Mouse (Mus musculus) kidney, adult 9 months (tissue): Measurements from ENCODE around the gene Tap1.
A peak's percentile ranks its signal among the peaks of the same experiment; 100 is the strongest.

Experiments used
- DNase-seq: peaks from one replicate; pipeline ENCODE4 v3.0.0; 2022

Gene Tap1

DNA sequence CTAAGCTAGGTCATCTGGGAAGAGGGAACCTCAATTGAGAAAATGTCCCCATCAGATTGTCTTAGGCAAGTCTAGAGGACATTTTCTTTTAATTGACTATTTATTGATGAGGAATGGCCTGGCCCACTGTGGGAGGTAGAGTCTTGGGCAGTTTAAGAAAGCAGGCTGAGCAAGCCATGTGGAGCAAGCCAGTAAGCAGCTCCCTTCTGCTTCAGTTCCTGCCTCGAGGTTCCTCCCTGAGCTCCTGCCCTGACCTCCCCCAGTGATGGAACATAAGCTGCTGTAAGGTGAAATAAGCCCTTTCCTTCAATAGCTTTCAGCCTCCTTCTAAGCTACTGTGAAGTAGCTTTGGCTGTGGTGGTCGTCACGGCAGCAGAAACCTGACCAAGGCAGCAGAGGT lies 50.4 kb downstream of the Tap1 start:
- no peak for DNase-seq

DNA sequence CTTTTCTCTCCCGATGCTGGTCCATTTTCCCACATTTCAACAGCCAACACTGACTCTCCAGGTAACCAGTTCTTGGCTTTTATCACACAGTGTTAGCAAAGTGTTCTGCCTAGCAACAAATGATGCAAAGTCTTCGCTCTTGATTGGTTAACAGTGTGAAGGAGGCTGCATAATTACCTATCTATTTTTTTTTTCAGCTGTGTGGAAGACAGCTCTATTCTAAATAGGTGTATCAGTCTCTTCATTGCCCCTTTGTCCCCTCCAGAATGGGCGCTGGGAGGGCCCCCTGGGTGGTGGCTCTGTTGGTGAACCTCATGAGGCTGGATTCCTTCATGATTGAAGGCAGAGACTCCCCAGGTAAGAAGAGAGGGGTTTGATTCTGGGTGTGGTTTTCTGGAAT lies 51.4 kb downstream of the Tap1 start, which contains the start of gene H2-Ob:
Gene H2-Ob, plus strand, starts transcription at position 198 of the 400 bp plus-strand sequence.
- DNase-seq: peak; percentile 74

DNA sequence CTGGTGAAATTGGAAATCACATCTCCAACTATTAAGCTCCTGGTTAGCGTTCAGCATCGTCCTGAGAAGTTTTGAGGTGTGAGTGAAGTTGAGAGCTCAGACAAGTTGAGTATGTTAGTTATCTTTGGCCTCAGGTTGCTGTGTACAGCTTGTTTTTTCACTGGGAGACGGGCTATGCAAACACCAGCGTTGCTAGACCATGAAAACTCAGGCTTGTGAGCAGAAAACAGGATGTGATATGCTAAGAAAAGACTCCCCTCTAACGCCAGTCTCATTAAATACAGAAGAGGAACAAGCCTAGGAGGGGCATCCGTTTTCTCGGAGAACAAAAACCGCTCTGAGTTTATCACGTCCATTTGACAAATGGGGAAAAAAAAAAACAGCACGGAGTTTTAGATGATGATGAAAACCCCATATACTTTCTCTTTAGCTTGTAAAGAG lies 52.3 kb downstream of the Tap1 start:
- DNase-seq: no peak

DNA sequence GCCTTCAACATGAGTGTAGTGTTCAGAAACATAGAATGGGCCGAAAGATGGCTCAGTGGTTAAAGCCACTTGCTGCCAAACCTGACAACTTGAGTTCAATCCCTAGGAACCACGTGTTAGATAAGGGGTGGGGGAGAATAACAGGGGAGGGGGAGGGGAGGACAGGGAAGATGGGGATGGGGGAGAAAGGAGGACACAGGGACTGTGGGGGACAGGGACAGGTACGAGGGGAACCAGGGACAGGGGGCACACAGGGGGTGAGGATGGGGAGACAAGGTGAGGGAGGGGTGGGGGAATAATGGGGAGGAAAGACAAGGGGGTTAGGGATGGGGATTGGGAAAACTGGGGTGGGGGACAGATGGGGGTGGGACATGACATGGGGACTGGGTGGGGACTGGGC lies 53.0 kb downstream of the Tap1 start:
- DNase-seq: no peak

DNA sequence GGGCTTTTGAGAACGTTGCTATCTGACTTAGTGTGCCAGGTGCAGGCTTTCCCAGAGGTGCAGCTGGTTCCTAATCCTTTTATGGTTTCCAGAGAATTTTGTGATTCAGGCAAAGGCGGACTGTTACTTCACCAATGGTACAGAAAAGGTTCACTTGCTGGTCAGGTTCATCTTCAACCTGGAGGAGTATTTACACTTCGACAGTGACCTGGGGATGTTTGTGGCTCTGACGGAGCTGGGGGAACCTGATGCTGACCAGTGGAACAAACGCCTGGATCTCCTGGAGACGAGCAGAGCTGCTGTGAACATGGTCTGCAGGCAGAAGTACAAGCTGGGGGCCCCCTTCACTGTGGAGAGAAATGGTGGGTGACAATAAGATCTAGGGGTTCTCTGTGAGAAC lies 53.6 kb downstream of the Tap1 start:
- no peak for DNase-seq

DNA sequence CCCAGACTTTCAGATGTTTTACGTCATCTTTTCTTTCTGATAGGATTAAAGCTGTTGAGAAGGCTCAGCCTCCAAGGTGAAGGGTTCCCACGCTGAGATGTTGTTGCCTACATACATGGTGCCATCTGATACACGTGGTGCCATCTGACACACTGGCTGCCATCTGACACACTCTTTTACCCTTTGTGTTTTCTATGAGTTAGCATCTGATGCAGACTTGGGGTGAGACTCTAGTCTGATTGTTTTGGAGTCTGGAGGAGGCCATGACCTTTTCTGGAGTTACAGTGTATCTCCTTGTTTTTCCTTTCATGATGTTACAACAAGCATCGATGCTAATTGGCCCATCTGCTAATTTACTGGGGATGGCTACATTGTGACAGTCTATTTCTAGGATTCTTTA lies 57.3 kb downstream of the Tap1 start:
- no peak for DNase-seq
